Mouse (Mus musculus) embryonic facial prominence, embryonic 11.5 days (tissue): ENCODE results near the gene Rnf215. TPM values are rescaled to one million over a fixed set of nuclear protein-coding genes. Genes with fewer than 3 reads are reported as not detected.
"Not testable (repeated sequence)": the region's sequence is repeated elsewhere in the genome, so short reads cannot be mapped to it uniquely, and the experiment has no call there.

ENCODE experiments used
- ATAC-seq: fragments of 200-750 bp; cut with Nextera tagmentation; replicated peaks from 2 replicates; pipeline ENCODE4 v1.8.0; 2017; ENCODE audit warnings: low read depth; ENCODE audit not compliant: insufficient number of reproducible peaks, low FRiP score, low TSS enrichment
- DNase-seq: peaks from one replicate; pipeline ENCODE4 v3.0.0-alpha.2; 2015; ENCODE audit warnings: low spot score
- H3K27ac ChIP-seq: fragments of 300-500 bp; sonication (generic); replicated peaks from 2 replicates; pipeline ENCODE4 v1.5.1; 2014; ENCODE audit warnings: mild to moderate bottlenecking, low read depth, low read length, control low read depth
- H3K27me3 ChIP-seq: fragments of 300-500 bp; sonication (generic); 2 replicates; pipeline ENCODE4 v1.6.1; 2014; ENCODE audit warnings: mild to moderate bottlenecking, low read length, moderate library complexity, mixed read lengths; ENCODE audit not compliant: control insufficient read depth, insufficient read depth
- H3K36me3 ChIP-seq: fragments of 300-500 bp; sonication (generic); replicated peaks from 2 replicates; pipeline ENCODE4 v1.6.1; 2014; ENCODE audit warnings: low read depth, mild to moderate bottlenecking, low read length, moderate library complexity, mixed read lengths; ENCODE audit not compliant: control insufficient read depth, insufficient read depth
- H3K4me1 ChIP-seq: fragments of 300-500 bp; sonication (generic); 2 replicates; pipeline ENCODE4 v1.6.1; 2014; ENCODE audit warnings: low read length, mixed read lengths; ENCODE audit not compliant: control insufficient read depth, insufficient read depth
- H3K4me2 ChIP-seq: fragments of 300-500 bp; sonication (generic); 2 replicates; pipeline ENCODE4 v1.6.1; 2014; ENCODE audit warnings: low read depth, mild to moderate bottlenecking, control low read depth, low read length, moderate library complexity
- H3K4me3 ChIP-seq: fragments of 300-500 bp; sonication (generic); 2 replicates; pipeline ENCODE4 v1.5.1; 2014; ENCODE audit warnings: low read depth, low read length, control low read depth
- H3K9ac ChIP-seq: fragments of 300-500 bp; sonication (generic); replicated peaks from 2 replicates; pipeline ENCODE4 v1.6.1; 2014; ENCODE audit warnings: mild to moderate bottlenecking, control low read depth, low read length
- H3K9me3 ChIP-seq: fragments of 300-500 bp; sonication (generic); replicated peaks from 2 replicates; pipeline ENCODE4 v1.6.1; 2016; ENCODE audit warnings: mild to moderate bottlenecking, low read length, inconsistent platforms, mixed read lengths; ENCODE audit not compliant: control insufficient read depth
- WGBS: fragments of 180-500 bp; shearing (Covaris S2); extraction: QIAGEN DNeasy Blood & Tissue Kit; methylation state at CpG from one replicate; pipeline ENCODE4 v1.1.7; 2014; 5-methylcytosine and 5-hydroxymethylcytosine counted together
- polyA plus RNA-seq: library from polyadenylated mRNA; unstranded; fragments of >200 nt; fragmentation: Nextera tagmentation; extraction: Ambion mirVana; gene quantifications from 2 replicates; pipeline ENCODE4 v1.2.1, GENCODE M21; 2014

Rnf215 gene
- polyA plus RNA-seq, 1 experiment from 2014 or later = 26.4 TPM

- Histone ChIP-seq H3K9me3 (no peaks in the 10 kb centered on the region), H3K4me3 (no peak overlapping the region), H3K36me3 (no peaks in the 10 kb centered on the region), H3K9ac (no peak overlapping the region), H3K27me3 (no peaks in the 10 kb centered on the region), H3K4me2 (no peak overlapping the region), H3K4me1 (no peaks in the 10 kb centered on the region), H3K27ac (no peak overlapping the region)
- DNase-seq = no peak
- 69% methylated on average over 6 of the region's 6 CpGs for WGBS
- no peak for ATAC-seq
Measured at GRCm38 (mm10) chr11:4105444-4105843, 29.6 kb upstream of the Rnf215 start.

- not testable (repeated sequence) for H3K9ac ChIP-seq, H3K27ac ChIP-seq, ATAC-seq, H3K27me3 ChIP-seq, H3K9me3 ChIP-seq, H3K36me3 ChIP-seq, H3K4me1 ChIP-seq, H3K4me3 ChIP-seq, DNase-seq, H3K4me2 ChIP-seq
- 80% methylated on average over 6 of the region's 6 CpGs for WGBS
Measured at GRCm38 (mm10) chr11:4107901-4108300, 27.1 kb upstream of the Rnf215 start.

- Histone ChIP-seq H3K4me3 (no peak overlapping the region), H3K27me3 (no peaks in the 10 kb centered on the region), H3K9me3 (no peaks in the 10 kb centered on the region), H3K36me3 (no peaks in the 10 kb centered on the region), H3K9ac (no peak overlapping the region), H3K27ac (no peak overlapping the region), H3K4me1 (no peaks in the 10 kb centered on the region), H3K4me2 (no peak overlapping the region)
- no peak for DNase-seq
- no peak for ATAC-seq
- WGBS = 65% methylated on average over 7 of the region's 7 CpGs
Measured at GRCm38 (mm10) chr11:4108691-4109090, 26.3 kb upstream of the Rnf215 start.

DNA sequence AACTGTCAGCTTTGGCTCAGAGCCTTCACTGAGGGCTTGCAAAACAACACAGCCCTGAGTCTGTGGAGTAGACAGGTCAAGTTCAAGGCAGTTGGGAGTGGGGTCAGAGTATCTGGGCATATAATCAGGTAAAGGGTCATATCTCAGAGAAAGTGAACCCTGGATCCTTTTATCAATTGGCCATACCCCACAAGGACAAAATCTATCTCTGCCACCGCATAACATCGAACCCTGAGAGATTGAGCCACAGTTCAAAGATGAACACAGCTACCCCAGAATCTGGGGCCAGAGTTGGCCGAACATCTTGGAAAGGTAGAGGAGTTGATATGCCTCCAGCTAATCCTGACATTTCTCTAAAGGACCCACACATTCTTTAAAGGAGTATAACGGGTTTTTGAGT, 23.0 kb upstream of the Rnf215 start:
- no peak for DNase-seq
- ATAC-seq = no peak
- no peak overlapping the region for H3K27ac ChIP-seq
- 88% methylated on average over 4 of the region's 4 CpGs for WGBS
- H3K4me2 ChIP-seq = no peak overlapping the region
- no peak overlapping the region for H3K9ac ChIP-seq
- H3K4me1 ChIP-seq = no peaks in the 10 kb centered on the region
- no peaks in the 10 kb centered on the region; the same call in 1 of the 2 replicates for H3K27me3 ChIP-seq
- no peaks in the 10 kb centered on the region for H3K36me3 ChIP-seq
- no peak overlapping the region for H3K4me3 ChIP-seq
- no peaks in the 10 kb centered on the region for H3K9me3 ChIP-seq

- WGBS = 91% methylated on average over 6 of the region's 6 CpGs
- Histone ChIP-seq H3K27me3 (no peaks in the 10 kb centered on the region; the same call in 1 of the 2 replicates), H3K4me3 (no peak overlapping the region), H3K9ac (no peak overlapping the region), H3K36me3 (no peaks in the 10 kb centered on the region), H3K4me2 (no peak overlapping the region), H3K27ac (no peak overlapping the region), H3K9me3 (no peaks in the 10 kb centered on the region), H3K4me1 (no peaks in the 10 kb centered on the region)
- no peak for DNase-seq
- no peak for ATAC-seq
Measured at GRCm38 (mm10) chr11:4112861-4113260, 22.1 kb upstream of the Rnf215 start.

- Histone ChIP-seq H3K4me1 (no peaks in the 10 kb centered on the region), H3K4me3 (no peak overlapping the region), H3K9me3 (no peaks in the 10 kb centered on the region), H3K27ac (no peak overlapping the region), H3K9ac (no peak overlapping the region), H3K4me2 (no peak overlapping the region), H3K27me3 (no peaks in the 10 kb centered on the region; the same call in 1 of the 2 replicates), H3K36me3 (no peaks in the 10 kb centered on the region)
- ATAC-seq (no peak), DNase-seq (no peak)
- 83% methylated on average over 4 of the region's 4 CpGs for WGBS
Measured at GRCm38 (mm10) chr11:4113496-4113895, 21.5 kb upstream of the Rnf215 start.

GRCm38 (mm10) chr11:4113970-4114369, 21.0 kb upstream of the Rnf215 start:
- Histone ChIP-seq H3K27me3 (no peaks in the 10 kb centered on the region; the same call in 1 of the 2 replicates), H3K4me3 (no peak overlapping the region), H3K36me3 (no peaks in the 10 kb centered on the region), H3K9me3 (no peaks in the 10 kb centered on the region), H3K27ac (no peak overlapping the region), H3K4me2 (no peak overlapping the region), H3K4me1 (no peaks in the 10 kb centered on the region), H3K9ac (no peak overlapping the region)
- DNase-seq (no peak), ATAC-seq (no peak)
- 87% methylated on average over 6 of the region's 6 CpGs for WGBS

DNA sequence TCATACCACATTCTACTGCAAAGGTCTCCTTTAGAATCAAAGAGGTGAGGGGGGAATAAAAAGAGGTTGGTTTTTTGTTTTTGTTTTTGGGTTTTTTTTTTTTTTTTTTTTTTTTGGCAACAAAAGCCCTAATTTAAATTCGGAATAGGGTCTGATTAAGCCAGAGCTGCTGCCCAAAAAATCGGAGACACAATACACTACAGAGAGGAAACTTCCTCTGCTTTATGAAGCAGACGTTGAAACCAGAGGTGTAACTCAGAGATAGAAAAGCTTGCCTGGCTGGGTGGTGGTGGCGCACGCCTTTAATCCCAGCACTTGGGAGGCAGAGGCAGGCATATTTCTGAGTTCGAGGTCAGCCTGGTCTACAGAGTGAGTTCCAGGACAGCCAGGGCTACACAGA, 20.5 kb upstream of the Rnf215 start:
- not testable (repeated sequence) for H3K9ac ChIP-seq, H3K27me3 ChIP-seq, H3K4me1 ChIP-seq, H3K4me3 ChIP-seq, H3K9me3 ChIP-seq, H3K4me2 ChIP-seq, ATAC-seq, H3K27ac ChIP-seq, H3K36me3 ChIP-seq, DNase-seq
- WGBS = 86% methylated on average over 6 of the region's 6 CpGs
